Mouse (Mus musculus) urinary bladder, postnatal 0 days (tissue): ENCODE data around the gene Hpn. TPM values are rescaled to one million over a fixed set of nuclear protein-coding genes. Genes with fewer than 3 reads are reported as not detected.

ENCODE experiments used
- polyA plus RNA-seq: library from polyadenylated mRNA; unstranded; fragments of >200 nt; fragmentation: Nextera tagmentation; extraction: Ambion mirVana; gene quantifications from 2 replicates; pipeline ENCODE4 v1.2.1, GENCODE M21; 2015

Hpn gene
- polyA plus RNA-seq: 0.76 and 1.3 TPM in 2 replicates

GRCm38 (mm10) chr7:31115182-31115581 lies at the start of gene Hpn:
Gene Hpn (minus strand): TSS chr7:31115290.

GRCm38 (mm10) chr7:31155296-31156033 lies 40.4 kb upstream of the Hpn start, which contains the start of gene Gramd1a:
Gene Gramd1a (minus strand): TSS chr7:31155896.

GRCm38 (mm10) chr7:31126851-31127724 lies 12.0 kb upstream of the Hpn start, which contains the start of gene Scn1b:
Gene Scn1b (minus strand): TSS chr7:31127003.

GRCm38 (mm10) chr7:31076492-31076891 lies 38.6 kb downstream of the Hpn start, which contains the start of gene Fxyd3:
Gene Fxyd3 (minus strand): TSS chr7:31076704.

GRCm38 (mm10) chr7:31059108-31059507 lies 56.0 kb downstream of the Hpn start, which contains the start of gene Lgi4:
Gene Lgi4 (plus strand): TSS chr7:31059342.

GRCm38 (mm10) chr7:31057071-31057470 lies 58.0 kb downstream of the Hpn start, which contains the start of gene Fxyd1:
Gene Fxyd1 (minus strand): TSS chr7:31057199.

GRCm38 (mm10) chr7:31051321-31052021 lies 63.6 kb downstream of the Hpn start, which contains the start of gene Fxyd7:
Gene Fxyd7 (minus strand): TSS chr7:31051467.

Other genes with a start within 250 kb of the Hpn start
- gene Cd22, start 234.9 kb downstream of the Hpn start, polyA plus RNA-seq: 0.11 TPM in 1 of 2 replicates, not detected in the other
- 0.31 and 0.47 TPM in 2 replicates for gene Mag, start 200.4 kb downstream of the Hpn start, polyA plus RNA-seq
- not detected in 2 replicates for gene Hamp2, start 190.6 kb downstream of the Hpn start, polyA plus RNA-seq
- gene Hamp, start 171.3 kb downstream of the Hpn start, polyA plus RNA-seq: not detected in 2 replicates
- 10.2 and 11.0 TPM in 2 replicates for gene Usf2, start 158.5 kb downstream of the Hpn start, polyA plus RNA-seq
- gene Lsr, start 141.8 kb downstream of the Hpn start, polyA plus RNA-seq: 43.7 and 44.9 TPM in 2 replicates
- 4.2 and 4.5 TPM in 2 replicates for gene Fam187b, start 141.5 kb downstream of the Hpn start, polyA plus RNA-seq
- gene Fxyd5, start 72.8 kb downstream of the Hpn start, polyA plus RNA-seq: 78.3 and 150 TPM in 2 replicates
- 2.0 and 2.2 TPM in 2 replicates for gene Fxyd7, start 63.8 kb downstream of the Hpn start, polyA plus RNA-seq
- 610 and 619 TPM in 2 replicates for gene Fxyd1, start 58.1 kb downstream of the Hpn start, polyA plus RNA-seq
- 0.72 and 1.1 TPM in 2 replicates for gene Lgi4, start 55.9 kb downstream of the Hpn start, polyA plus RNA-seq
- gene Fxyd3, start 38.6 kb downstream of the Hpn start, polyA plus RNA-seq: 300 and 316 TPM in 2 replicates
- gene Scn1b, start 11.7 kb upstream of the Hpn start, polyA plus RNA-seq: 9.4 and 10.4 TPM in 2 replicates
- gene Gramd1a, start 40.6 kb upstream of the Hpn start, polyA plus RNA-seq: 30.1 and 32.6 TPM in 2 replicates
- not detected in 2 replicates for gene Scgb2b2, start 175.2 kb upstream of the Hpn start, polyA plus RNA-seq
- not detected in 2 replicates for gene Scgb1b2, start 176.5 kb upstream of the Hpn start, polyA plus RNA-seq
- gene Scgb2b3, start 246.8 kb upstream of the Hpn start, polyA plus RNA-seq: not detected in 2 replicates